Mouse (Mus musculus) heart, adult 11 months (tissue): Measurements from ENCODE around the gene Tmem220.

ENCODE experiments used
- DNase-seq: peaks from one replicate; pipeline ENCODE4 v3.0.0; 2022

Tmem220 gene

GRCm38 (mm10) chr11:67024867-67025477, at the start of gene Tmem220:
Tmem220 (plus strand) TSS chr11:67025154.
- peak; percentile 99 for DNase-seq

- DNase-seq: no peak
These were observed 49.2 kb upstream of the Tmem220 start for GRCm38 (mm10) chr11:66975606-66976330.

GRCm38 (mm10) chr11:66981336-66982115, 43.4 kb upstream of the Tmem220 start:
- DNase-seq: no peak

- peak; percentile 95 for DNase-seq
These were observed 42.2 kb upstream of the Tmem220 start for GRCm38 (mm10) chr11:66982794-66983193.

GRCm38 (mm10) chr11:66983422-66984164, 41.4 kb upstream of the Tmem220 start:
- DNase-seq: no peak

- DNase-seq: peak; percentile 94
These were observed 40.5 kb upstream of the Tmem220 start for GRCm38 (mm10) chr11:66984165-66985135.

- DNase-seq: peak; percentile 85
These were observed 39.7 kb upstream of the Tmem220 start for GRCm38 (mm10) chr11:66985136-66985702.

- DNase-seq: no peak
These were observed 32.8 kb upstream of the Tmem220 start for GRCm38 (mm10) chr11:66992150-66992549.

GRCm38 (mm10) chr11:66993674-66994073, 31.3 kb upstream of the Tmem220 start:
- peak; percentile 94 for DNase-seq

GRCm38 (mm10) chr11:66996446-66996845, 28.5 kb upstream of the Tmem220 start:
- peak; percentile 51 for DNase-seq

- DNase-seq: peak; percentile 96
These were observed 26.2 kb upstream of the Tmem220 start for GRCm38 (mm10) chr11:66998467-66999403.

- DNase-seq: no peak
These were observed 24.3 kb upstream of the Tmem220 start for GRCm38 (mm10) chr11:67000671-67001070.

- DNase-seq: no peak
These were observed 23.2 kb upstream of the Tmem220 start for GRCm38 (mm10) chr11:67001717-67002116.

GRCm38 (mm10) chr11:67002911-67003310, 22.0 kb upstream of the Tmem220 start:
- no peak for DNase-seq

GRCm38 (mm10) chr11:67007961-67008360, 17.0 kb upstream of the Tmem220 start:
- no peak for DNase-seq

- DNase-seq: no peak
These were observed 16.4 kb upstream of the Tmem220 start for GRCm38 (mm10) chr11:67008528-67008927.

GRCm38 (mm10) chr11:67010430-67010829, 14.5 kb upstream of the Tmem220 start:
- DNase-seq: no peak

GRCm38 (mm10) chr11:67011635-67012034, 13.3 kb upstream of the Tmem220 start:
- no peak for DNase-seq

GRCm38 (mm10) chr11:67017801-67018591, 7.0 kb upstream of the Tmem220 start:
- peak; percentile 96 for DNase-seq
